Mouse (Mus musculus): ENCODE results near the gene Rims3.

Rims3 gene

DNA sequence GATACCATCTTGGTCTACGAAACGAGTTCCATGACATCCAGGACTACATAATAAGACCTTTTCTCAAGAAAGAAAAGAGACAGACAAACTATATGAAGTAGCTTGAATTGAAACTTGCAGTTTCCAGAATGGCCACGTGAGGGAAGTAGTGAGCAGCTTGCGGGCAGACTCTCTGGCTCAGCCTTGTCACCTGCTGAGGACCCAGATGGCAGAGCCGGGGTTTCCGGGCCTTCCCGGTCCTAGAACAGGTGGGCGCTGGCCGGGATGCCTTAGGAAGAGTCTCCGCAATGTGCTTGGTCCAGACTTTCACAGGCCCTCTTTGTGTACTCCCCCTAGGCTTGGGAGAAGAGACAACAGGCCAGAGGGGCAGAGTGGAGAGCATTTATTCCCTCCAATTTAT, 3.7 kb upstream of the Rims3 start:
- peak; percentile 87 for DNase-seq

DNA sequence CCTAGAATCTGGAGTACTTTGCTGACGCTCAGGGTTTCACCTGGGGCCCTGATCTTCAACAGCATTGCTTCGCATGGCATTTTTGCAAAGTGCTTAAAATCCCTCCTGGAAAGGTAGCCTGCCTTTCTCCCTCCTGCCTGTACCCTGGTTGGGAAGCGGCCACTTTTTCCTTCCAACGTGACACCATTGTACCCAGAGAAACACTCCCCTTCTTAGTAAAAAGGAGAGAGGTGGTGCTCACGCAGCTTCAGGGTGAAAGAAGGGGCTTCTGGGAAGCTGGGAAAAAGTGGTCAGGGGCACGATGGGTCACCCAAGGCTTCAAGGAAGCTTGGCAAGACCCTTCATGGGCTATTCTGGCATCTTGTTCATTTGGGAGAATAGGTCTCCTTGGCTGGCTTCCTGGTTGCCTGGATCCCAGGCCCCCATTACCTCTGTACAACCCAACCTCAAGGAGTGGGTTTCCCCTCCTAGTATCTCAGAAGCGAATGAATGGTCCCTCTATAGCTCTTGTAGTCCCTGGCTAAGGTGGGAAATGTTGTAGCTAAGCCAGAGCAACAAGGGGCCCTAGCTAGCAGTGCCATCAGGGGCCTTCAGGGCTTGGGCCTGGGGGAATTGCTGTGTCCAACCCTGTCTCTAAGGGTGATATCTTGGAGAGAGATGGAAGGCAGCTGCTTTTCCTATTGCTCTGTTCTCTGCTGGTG, 894 bp downstream of the Rims3 start:
- DNase-seq, result no peak

DNA sequence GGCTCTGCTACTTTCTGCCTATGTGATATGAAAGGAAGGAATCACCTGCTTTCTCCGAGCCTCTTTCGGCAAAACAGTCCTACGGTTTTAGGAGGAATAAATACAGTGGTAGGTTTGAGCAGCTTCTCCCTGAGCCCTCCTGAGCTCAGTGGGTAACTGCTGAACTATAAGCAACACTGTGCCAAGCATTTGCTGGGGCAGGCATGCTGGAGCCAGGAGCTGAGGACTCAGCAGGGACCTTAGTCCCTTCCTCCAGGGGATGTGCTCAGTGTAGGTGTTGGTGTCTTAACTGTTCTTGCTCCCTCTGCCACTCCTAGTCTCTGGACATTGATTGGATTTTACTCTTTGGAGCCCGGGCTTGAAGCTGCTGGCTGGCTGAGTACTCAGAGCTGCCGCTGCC, 1.8 kb downstream of the Rims3 start:
- no peak for DNase-seq

GRCm38 (mm10) chr4:120859865-120860264, 5.2 kb downstream of the Rims3 start:
- DNase-seq, result no peak

DNA sequence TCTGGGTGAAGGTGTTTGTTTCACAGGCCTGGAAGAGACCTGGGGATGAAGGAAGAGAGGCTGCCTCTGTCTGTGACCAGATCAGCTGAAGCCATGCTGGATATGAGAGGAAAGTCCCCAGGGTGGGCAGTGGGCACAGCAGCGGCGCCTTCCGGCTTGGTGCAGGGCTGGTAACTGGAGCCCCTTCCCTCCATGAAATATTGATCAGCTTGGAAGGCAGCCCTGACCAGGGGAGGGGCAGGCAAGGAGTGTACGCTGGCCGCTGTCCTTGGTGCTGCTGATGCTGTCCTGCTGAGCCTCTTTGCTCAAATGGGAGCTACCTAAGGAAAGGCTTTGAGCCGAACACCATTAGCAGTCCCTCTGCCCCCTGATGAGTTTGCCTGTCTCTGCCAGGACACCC, 11.6 kb downstream of the Rims3 start:
- DNase-seq, result no peak

DNA sequence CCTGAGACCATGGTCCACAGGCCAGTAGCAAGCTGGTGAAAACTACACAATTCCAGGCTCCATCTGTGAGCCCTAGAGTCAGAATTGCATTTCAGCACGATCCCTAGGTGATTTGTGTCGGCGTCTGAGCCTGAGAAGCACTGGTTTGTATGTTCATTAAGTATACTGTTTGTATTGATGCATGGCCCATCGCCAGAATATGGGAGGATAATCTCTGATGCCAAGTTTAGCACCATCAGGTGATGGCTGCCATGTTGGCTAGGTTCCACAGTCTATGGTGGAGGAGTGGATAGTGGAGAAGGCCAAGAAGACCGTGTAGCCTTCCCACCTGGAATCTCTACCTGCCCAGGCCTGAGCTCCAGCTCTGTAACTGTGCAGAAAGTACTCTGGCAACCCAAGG, 13.6 kb downstream of the Rims3 start:
- DNase-seq, result no peak

DNA sequence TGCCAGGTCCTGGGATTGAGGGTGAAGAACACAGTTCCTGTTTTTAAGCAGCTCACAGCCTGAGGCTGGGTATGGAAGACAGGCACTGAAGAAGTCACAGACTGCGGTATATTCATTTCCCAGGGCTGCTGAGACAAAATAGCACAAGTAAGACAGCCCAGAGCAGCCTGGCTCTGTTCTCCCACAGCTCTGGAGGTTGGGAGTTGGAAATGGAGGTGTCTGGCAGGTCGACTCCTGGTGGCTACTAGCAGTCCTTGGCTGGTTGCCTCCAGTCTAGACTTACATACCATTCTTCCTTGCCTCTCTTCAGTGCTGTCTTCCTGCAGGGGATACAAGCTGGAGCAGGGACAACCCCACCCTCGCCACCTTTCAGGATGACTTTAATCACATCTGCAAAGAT, 14.4 kb downstream of the Rims3 start:
- no peak for DNase-seq

GRCm38 (mm10) chr4:120870262-120870748, 15.7 kb downstream of the Rims3 start:
- peak; percentile 32 for DNase-seq

GRCm38 (mm10) chr4:120875961-120876360, 21.3 kb downstream of the Rims3 start:
- no peak for DNase-seq

- peak; percentile 49 for DNase-seq
Observed at GRCm38 (mm10) chr4:120878728-120879127, 24.1 kb downstream of the Rims3 start.

- DNase-seq, result no peak
Observed at GRCm38 (mm10) chr4:120879386-120879785, 24.8 kb downstream of the Rims3 start.

GRCm38 (mm10) chr4:120880731-120881432, 26.3 kb downstream of the Rims3 start:
- DNase-seq, result no peak

DNA sequence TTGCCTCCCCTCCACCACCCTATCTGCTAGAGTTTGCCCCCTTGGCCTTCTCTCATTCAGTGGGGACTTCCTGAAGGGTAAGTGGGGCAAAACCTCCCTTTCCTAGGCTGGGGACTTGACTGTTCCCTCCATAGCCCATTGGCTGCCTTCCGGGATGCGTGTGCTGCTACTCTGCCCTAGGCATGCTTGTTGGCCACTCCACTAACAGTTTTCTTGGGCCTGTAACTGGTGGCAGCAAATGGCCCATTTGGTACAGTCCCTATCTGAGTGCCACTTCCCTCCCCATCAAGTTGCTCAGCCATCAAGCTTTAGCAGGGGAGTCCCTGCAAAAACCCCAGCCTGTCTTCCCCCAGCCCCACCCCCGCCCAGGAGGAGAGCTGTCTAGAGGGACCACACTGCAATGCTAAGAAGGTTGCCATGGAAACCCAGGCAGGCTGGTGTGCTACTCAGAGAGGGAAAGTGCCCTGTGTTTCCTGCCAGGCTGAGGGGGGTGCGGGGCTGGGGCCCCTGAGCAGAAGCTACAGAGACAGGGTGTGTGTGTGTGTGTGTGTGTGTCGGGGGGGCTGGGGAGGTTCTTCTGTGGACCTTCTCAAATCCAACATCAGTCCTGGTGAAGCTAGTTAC, 27.5 kb downstream of the Rims3 start:
- peak; percentile 66 for DNase-seq

- DNase-seq, result no peak
Observed at GRCm38 (mm10) chr4:120885208-120886120, 30.8 kb downstream of the Rims3 start.

GRCm38 (mm10) chr4:120886131-120886530, 31.5 kb downstream of the Rims3 start:
- no peak for DNase-seq

- no peak for DNase-seq
Observed at GRCm38 (mm10) chr4:120886811-120887210, 32.2 kb downstream of the Rims3 start.

GRCm38 (mm10) chr4:120887381-120888112, 32.9 kb downstream of the Rims3 start:
- peak; percentile 57 for DNase-seq

DNA sequence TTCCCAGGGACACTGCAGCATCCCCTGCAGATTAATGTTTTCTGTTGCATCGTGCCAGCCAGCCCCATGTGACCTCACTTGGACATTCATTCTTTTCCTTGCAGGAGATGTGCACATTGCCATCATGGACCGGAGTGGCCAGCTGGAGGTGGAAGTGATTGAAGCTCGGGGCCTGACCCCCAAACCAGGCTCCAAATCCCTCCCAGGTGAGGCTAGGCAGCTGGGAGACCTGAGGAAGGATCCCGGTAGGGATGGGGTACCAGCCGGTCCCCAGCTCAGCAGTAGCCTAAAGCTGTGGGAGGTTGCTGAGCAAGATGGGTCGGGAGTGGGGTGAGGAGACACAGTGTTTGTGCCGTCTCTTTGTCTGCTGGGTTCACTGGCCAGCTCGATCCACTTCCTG, 34.3 kb downstream of the Rims3 start:
- DNase-seq, result no peak

DNA sequence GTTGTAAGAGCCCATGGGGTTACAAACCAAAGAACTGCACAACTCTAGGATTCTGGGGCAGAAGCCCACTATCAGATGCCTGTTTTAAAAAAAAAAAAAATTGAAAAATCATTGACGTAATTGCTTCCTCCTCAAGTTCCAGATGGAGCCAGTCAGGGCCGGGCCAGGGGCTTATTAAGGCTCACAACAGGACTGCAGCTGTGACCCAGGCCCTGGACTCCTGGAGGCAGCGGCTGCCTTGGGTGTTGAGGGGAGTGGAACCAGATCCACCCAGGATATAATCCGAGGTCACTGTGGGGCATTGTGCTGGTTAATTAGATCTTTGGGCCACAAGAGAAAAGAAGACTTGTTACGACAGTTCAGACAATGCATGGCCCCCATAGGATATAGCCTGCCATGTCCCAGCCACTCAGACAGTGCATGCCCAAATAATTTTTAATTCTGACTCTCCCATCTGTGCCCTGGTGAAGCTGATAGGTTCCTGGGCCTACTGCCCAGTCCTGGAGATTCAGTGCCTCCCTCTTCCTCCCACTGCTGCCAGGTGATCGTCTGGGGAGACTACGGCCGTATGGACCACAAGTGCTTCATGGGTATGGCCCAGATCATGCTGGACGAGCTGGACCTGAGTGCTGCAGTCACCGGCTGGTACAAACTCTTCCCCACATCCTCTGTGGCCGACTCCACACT, 36.3 kb downstream of the Rims3 start:
- no peak for DNase-seq

GRCm38 (mm10) chr4:120891960-120892359, 37.3 kb downstream of the Rims3 start:
- DNase-seq, result no peak

DNA sequence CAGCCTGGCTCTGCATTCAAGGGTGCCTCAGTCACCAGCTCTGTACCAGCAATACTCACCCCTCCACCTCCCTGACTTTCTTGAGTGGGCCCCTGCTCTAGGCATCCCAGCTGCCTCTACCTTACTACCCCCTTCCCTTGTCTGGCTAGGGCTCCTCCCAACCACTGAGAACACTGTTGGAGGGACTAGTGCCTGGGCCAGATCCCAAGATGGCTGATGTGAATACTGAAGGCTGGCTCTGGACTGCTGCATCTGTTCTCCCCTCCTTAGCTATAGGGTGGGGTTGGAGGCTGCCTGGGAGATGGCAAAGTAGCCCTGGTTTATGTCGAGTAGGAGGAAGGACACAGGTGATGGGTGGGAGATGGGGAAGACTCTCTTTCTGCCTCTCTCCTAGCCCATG, 37.9 kb downstream of the Rims3 start:
- DNase-seq, result no peak

Measured in right cerebral cortex, postnatal 4 days (tissue).